Mouse (Mus musculus) bone marrow macrophage, adult 2 months (primary cell): ENCODE results near the gene Nt5dc1.

Experiments used
- CTCF ChIP-seq: IDR thresholded peaks from 2 replicates; pipeline ENCODE4 v1.5.1; 2012; ENCODE audit warnings: low read depth, mild to moderate bottlenecking, low read length, moderate library complexity
- POLR2A ChIP-seq: IDR thresholded peaks from 2 replicates; pipeline ENCODE4 v1.6.1; 2012; ENCODE audit warnings: mild to moderate bottlenecking, low read depth, low read length, borderline replicate concordance

GRCm38 (mm10) chr10:34281211-34281961 is 137.0 kb downstream of the Nt5dc1 start:
- TF ChIP-seq CTCF (no peak), POLR2A (no peak)
